Mouse (Mus musculus) C2C12 (cell line): ENCODE measurements around the gene Rrp1. TPM values are rescaled to one million over a fixed set of nuclear protein-coding genes. Genes with fewer than 3 reads are reported as not detected.

Source experiments
- H3K27me3 ChIP-seq: one replicate; pipeline ENCODE4 v1.6.1; 2011; ENCODE audit not compliant: control insufficient read depth, insufficient read depth, insufficient read length
- H3K36me3 ChIP-seq: one replicate; pipeline ENCODE4 v1.6.1; 2011; ENCODE audit not compliant: control insufficient read depth, insufficient read depth
- H3K4me3 ChIP-seq: one replicate; pipeline ENCODE4 v1.5.1; 2011; ENCODE audit warnings: mild to moderate bottlenecking, control low read depth; ENCODE audit not compliant: poor library complexity, insufficient read depth, severe bottlenecking
- H3K79me2 ChIP-seq: one replicate; pipeline ENCODE4 v1.6.1; 2011; ENCODE audit not compliant: control insufficient read depth, insufficient read depth
- H3K79me3 ChIP-seq: one replicate; pipeline ENCODE4 v1.6.1; 2011; ENCODE audit warnings: low read depth, control low read depth
- H3ac ChIP-seq: one replicate; pipeline ENCODE3; 2011; ENCODE audit warnings: low read depth; ENCODE audit not compliant: control insufficient read depth, insufficient read length
- CEBPB ChIP-seq: IDR thresholded peaks from one replicate; pipeline ENCODE4 v1.6.1; 2011; ENCODE audit warnings: low read depth, mild to moderate bottlenecking, control low read depth, moderate library complexity
- CTCF ChIP-seq: IDR thresholded peaks from one replicate; pipeline ENCODE4 v1.5.1; 2011; ENCODE audit not compliant: control insufficient read depth, insufficient read depth, insufficient read length
- FOSL1 ChIP-seq: IDR thresholded peaks from one replicate; pipeline ENCODE4 v1.8.0; 2011; ENCODE audit warnings: mild to moderate bottlenecking, low read length; ENCODE audit not compliant: poor library complexity, insufficient read depth, severe bottlenecking
- MAX ChIP-seq: IDR thresholded peaks from one replicate; pipeline ENCODE4 v1.6.1; 2011; ENCODE audit warnings: mild to moderate bottlenecking, control low read depth
- MYOD1 ChIP-seq: IDR thresholded peaks from one replicate; pipeline ENCODE4 v1.6.1; 2011; ENCODE audit warnings: low read depth; ENCODE audit not compliant: control insufficient read depth, insufficient read length
- MYOG ChIP-seq: IDR thresholded peaks from one replicate; pipeline ENCODE4 v1.6.1; 2011; ENCODE audit not compliant: control insufficient read depth, insufficient read length; ENCODE audit errors: extremely low read depth
- USF1 ChIP-seq: IDR thresholded peaks from one replicate; pipeline ENCODE4 v1.6.1; 2011; ENCODE audit warnings: low read depth, mild to moderate bottlenecking, control low read depth, moderate library complexity
- polyA plus RNA-seq: library from polyadenylated mRNA; unstranded; fragments of >200 nt; fragmentation: generic; extraction: Trizol; gene quantifications from one replicate; pipeline ENCODE4 v1.2.1, GENCODE M21; 2012; ENCODE audit warnings: missing spikeins

The Rrp1 gene
- polyA plus RNA-seq, 1 experiment = 154 TPM

DNA sequence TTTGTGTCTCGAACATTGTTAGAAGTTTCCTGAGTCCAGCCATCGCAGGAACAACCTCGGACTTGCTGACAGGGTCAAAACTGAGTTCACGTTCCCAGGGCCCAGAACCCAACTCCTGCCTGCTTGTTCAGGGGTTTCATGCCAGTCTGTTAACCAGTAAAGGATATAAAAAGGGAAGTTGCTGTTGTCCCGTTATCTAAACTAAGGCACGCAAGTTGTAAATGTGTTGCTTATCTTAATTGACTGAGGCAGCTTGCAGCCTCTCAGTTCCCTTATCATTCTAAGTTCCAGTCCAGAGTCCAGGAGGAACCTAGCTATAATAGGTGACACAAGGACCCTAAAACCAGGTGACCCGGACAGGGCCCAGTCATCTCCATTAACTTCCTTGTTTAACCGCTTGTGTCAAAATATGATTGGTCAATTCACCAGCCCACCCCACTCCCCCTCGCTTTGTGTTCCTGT is 46.0 kb downstream of the Rrp1 start:
- TF ChIP-seq CTCF (no peak), FOSL1 (no peak), MAX (no peak), MYOD1 (no peak), MYOG (no peak)
- Histone ChIP-seq H3K27me3 (no peaks in the 10 kb centered on the region), H3K79me2 (no peaks in the 10 kb centered on the region), H3K36me3 (no peaks in the 10 kb centered on the region), H3K79me3 (no peaks in the 10 kb centered on the region), H3ac (no peak overlapping the region), H3K4me3 (no peak overlapping the region)

DNA sequence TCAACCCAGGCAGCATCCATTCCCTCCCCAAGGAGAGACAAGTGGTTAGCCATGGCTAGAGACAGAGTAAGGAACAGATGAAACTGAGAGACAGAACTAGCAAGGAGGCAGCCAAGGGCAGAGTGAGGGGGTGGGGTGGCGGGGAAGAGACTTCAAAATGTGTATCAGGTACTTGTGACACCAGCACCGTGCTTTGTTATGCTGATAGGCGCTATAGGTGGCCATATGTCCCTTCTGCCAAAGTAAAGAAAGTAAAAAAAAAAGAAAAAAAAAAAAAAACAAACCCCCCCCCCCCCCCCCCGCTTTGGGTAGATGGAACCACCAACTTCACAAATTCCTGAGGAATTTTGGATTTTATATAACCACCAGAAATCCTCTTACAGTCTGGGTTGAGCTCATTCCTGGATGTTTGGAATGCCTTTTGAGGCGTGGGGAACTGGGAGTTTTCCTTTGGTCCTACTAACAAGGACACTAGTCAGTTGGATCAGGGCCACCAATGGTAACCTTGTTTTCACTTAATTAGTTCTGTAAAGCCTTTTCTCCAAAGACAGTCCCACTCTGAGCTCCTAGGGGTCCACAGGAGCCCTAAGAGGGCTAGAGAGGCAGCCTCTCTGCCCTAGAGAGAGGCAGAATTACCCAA is 46.5 kb downstream of the Rrp1 start:
- Histone ChIP-seq H3K79me3 (no peaks in the 10 kb centered on the region), H3K79me2 (no peaks in the 10 kb centered on the region), H3ac (no peak overlapping the region), H3K4me3 (no peak overlapping the region), H3K36me3 (no peaks in the 10 kb centered on the region), H3K27me3 (no peaks in the 10 kb centered on the region)
- TF ChIP-seq MYOD1 (no peak), MYOG (no peak), FOSL1 (no peak), CEBPB (no peak), CTCF (no peak), USF1 (no peak), MAX (no peak)

DNA sequence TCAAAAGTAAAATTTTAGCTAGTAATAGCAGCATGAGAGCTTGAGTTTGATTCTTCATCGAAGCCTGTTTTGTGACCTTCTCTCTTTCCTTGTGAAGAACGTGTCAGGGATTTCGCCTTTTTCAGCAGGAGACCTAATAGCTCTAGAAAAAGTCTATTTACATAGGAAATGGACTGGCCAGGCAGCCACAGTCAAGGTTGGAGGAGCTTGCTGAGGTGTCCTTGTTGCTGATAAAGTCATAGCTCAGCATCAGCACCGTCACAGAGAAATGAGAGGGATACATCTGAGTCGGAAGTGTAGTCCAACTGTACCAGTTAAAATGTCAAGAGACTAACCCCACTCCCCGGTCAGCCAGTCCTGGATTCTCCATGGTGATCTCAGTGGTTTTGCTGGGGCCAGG is 47.3 kb downstream of the Rrp1 start:
- TF ChIP-seq MAX (no peak), MYOG (no peak), CTCF (no peak), MYOD1 (no peak), FOSL1 (no peak), USF1 (no peak), CEBPB (no peak)
- Histone ChIP-seq H3K79me2 (no peaks in the 10 kb centered on the region), H3K79me3 (no peaks in the 10 kb centered on the region), H3K27me3 (no peaks in the 10 kb centered on the region), H3K4me3 (no peak overlapping the region), H3ac (no peak overlapping the region), H3K36me3 (no peaks in the 10 kb centered on the region)

DNA sequence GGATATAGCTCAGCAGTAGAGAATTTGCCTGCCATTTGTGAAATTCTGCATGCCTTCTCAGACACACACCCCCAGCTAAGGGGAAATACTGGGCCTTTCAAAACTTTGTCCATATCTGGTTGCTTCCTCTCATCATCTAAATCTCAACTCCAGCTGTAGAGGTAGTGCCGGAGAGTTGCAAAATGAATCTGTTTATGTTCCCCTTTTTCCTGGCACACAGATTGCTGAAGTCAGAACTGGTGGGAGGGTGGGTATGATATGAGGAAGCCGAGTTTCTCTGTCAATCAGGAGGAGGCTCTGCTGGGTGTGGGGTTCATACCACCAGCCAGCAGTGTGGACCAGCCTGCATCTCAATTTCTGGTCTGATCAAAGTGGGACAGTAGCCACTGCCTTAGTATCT is 48.7 kb downstream of the Rrp1 start:
- no peaks in the 10 kb centered on the region for H3K36me3 ChIP-seq
- TF ChIP-seq MYOD1 (no peak), MAX (no peak), MYOG (no peak), USF1 (no peak), FOSL1 (no peak), CTCF (no peak), CEBPB (no peak)
- H3K4me3 ChIP-seq = no peak overlapping the region
- no peak overlapping the region for H3ac ChIP-seq
- no peaks in the 10 kb centered on the region for H3K27me3 ChIP-seq
- H3K79me2 ChIP-seq = no peaks in the 10 kb centered on the region
- H3K79me3 ChIP-seq = no peaks in the 10 kb centered on the region

DNA sequence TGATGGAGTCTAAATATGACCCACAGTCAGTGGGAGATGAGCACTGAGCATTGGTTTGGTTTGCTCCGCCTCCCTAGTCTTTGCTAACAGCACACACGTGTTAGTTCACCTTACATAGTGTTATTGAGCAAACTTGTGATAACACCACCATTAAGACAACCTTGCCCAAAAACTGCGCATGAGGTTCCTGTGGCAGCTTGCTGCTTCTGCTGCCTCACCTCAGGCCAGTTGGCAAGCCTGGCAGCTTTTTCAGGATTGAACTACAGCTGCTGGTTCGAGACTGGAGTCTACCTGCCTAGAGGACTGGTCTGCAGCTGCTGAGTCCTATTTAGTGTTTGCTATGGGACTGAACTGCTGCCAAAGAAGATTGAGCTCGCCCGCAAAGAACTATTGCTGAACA is 49.5 kb downstream of the Rrp1 start:
- H3K4me3 ChIP-seq = no peak overlapping the region
- no peaks in the 10 kb centered on the region for H3K36me3 ChIP-seq
- no peaks in the 10 kb centered on the region for H3K27me3 ChIP-seq
- H3K79me2 ChIP-seq = no peaks in the 10 kb centered on the region
- no peak overlapping the region for H3ac ChIP-seq
- no peak for TF ChIP-seq CEBPB
- no peak for TF ChIP-seq CTCF
- no peak for TF ChIP-seq MAX
- TF ChIP-seq MYOD1 = no peak
- no peak for TF ChIP-seq USF1
- TF ChIP-seq MYOG = no peak
- TF ChIP-seq FOSL1 = no peak
- H3K79me3 ChIP-seq = no peaks in the 10 kb centered on the region

DNA sequence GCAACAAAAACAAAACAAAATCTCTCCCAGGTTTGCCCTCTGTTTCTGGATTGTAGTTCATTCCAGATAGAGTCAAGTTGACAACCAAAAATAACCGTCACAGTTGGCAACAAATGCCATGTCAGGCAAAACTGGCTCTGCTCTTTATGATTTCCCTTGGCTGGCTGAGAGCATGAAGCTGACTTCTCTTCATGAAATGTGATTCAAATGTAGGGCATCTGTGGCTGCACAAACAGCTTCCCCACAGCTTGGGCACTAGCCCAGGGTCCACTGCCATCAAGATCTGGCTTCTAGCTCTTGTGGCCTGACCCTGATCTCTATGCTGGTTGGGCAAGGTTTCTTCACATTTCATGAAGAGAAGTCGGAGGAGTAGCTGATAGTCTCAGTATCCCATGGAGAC is 50.9 kb downstream of the Rrp1 start:
- Histone ChIP-seq H3ac (no peak overlapping the region), H3K27me3 (no peaks in the 10 kb centered on the region), H3K4me3 (no peak overlapping the region), H3K79me3 (no peaks in the 10 kb centered on the region), H3K36me3 (no peaks in the 10 kb centered on the region), H3K79me2 (no peaks in the 10 kb centered on the region)
- no peak for TF ChIP-seq MYOD1
